Mouse (Mus musculus) heart, embryonic 16.5 days (tissue): ENCODE results near the gene G0s2. TPM values are rescaled to one million over a fixed set of nuclear protein-coding genes. Genes with fewer than 3 reads are reported as not detected.

Experiments used
- ATAC-seq: fragments of 200-750 bp; cut with Nextera tagmentation; replicated peaks from 2 replicates; pipeline ENCODE4 v1.8.0; 2017; ENCODE audit warnings: moderate number of reproducible peaks; ENCODE audit not compliant: insufficient read depth, low FRiP score; ENCODE audit errors: extremely low read depth
- H3K27ac ChIP-seq: fragments of 300-500 bp; sonication (generic); 2 replicates; pipeline ENCODE4 v1.5.1; 2014; ENCODE audit warnings: mild to moderate bottlenecking, low read length, control low read depth, moderate library complexity
- H3K27me3 ChIP-seq: fragments of 300-500 bp; sonication (generic); 2 replicates; pipeline ENCODE4 v1.6.1; 2014; ENCODE audit warnings: low read length, mixed read lengths; ENCODE audit not compliant: control insufficient read depth, insufficient read depth
- H3K36me3 ChIP-seq: fragments of 300-500 bp; sonication (generic); 2 replicates; pipeline ENCODE4 v1.6.1; 2014; ENCODE audit not compliant: control insufficient read depth, insufficient read depth
- H3K4me1 ChIP-seq: fragments of 300-500 bp; sonication (generic); 2 replicates; pipeline ENCODE4 v1.6.1; 2014; ENCODE audit warnings: low read length, mixed read lengths; ENCODE audit not compliant: control insufficient read depth, insufficient read depth
- H3K4me2 ChIP-seq: fragments of 300-500 bp; sonication (generic); 2 replicates; pipeline ENCODE4 v1.6.1; 2014; ENCODE audit warnings: low read depth, mild to moderate bottlenecking, control low read depth, low read length
- H3K4me3 ChIP-seq: fragments of 300-500 bp; sonication (generic); 2 replicates; pipeline ENCODE4 v1.5.1; 2014; ENCODE audit warnings: mild to moderate bottlenecking, control low read depth, low read length
- H3K9ac ChIP-seq: fragments of 300-500 bp; sonication (generic); 2 replicates; pipeline ENCODE4 v1.6.1; 2014; ENCODE audit warnings: low read length, control low read depth
- H3K9me3 ChIP-seq: fragments of 300-500 bp; sonication (generic); replicated peaks from 2 replicates; pipeline ENCODE4 v1.6.1; 2016; ENCODE audit warnings: low read length; ENCODE audit not compliant: control insufficient read depth
- WGBS: fragments of 180-500 bp; shearing (Covaris S2); extraction: QIAGEN DNeasy Blood & Tissue Kit; methylation state at CpG from one replicate; pipeline ENCODE4 v1.1.7; 2014; 5-methylcytosine and 5-hydroxymethylcytosine counted together
- polyA plus RNA-seq: library from polyadenylated mRNA; unstranded; fragments of >200 nt; fragmentation: Nextera tagmentation; extraction: Ambion mirVana; gene quantifications from 2 replicates; pipeline ENCODE4 v1.2.1, GENCODE M21; 2015

Gene G0s2
- polyA plus RNA-seq, 1 experiment from 2014 or later, result 118 TPM

DNA sequence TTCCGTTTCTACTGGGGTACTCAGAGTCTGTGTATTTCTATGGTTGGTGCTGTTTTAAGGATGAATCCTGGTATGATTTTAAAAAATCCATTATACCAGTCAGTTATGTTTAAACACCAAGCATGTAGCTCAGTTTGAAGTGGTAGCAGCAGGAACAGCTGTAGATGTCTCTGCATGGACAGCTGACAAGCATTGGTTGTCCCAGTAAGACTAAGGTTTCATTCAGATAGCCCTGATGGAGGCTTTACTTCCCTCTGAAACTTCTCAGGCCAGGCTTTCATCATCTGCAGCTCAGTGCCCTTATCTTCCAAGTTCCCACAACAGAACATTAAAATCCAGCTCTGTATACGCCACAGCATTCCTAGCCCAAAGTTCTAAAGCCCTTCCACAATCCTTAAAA, 40.3 kb downstream of the G0s2 start:
- Histone ChIP-seq H3K36me3 (no peaks in the 10 kb centered on the region), H3K27me3 (no peaks in the 10 kb centered on the region), H3K4me2 (no peak overlapping the region), H3K4me1 (no peaks in the 10 kb centered on the region), H3K9ac (no peak overlapping the region), H3K4me3 (no peak overlapping the region), H3K9me3 (no peaks in the 10 kb centered on the region), H3K27ac (no peak overlapping the region)
- 81% methylated on average over 2 of the region's 2 CpGs for WGBS
- ATAC-seq, result no peak

DNA sequence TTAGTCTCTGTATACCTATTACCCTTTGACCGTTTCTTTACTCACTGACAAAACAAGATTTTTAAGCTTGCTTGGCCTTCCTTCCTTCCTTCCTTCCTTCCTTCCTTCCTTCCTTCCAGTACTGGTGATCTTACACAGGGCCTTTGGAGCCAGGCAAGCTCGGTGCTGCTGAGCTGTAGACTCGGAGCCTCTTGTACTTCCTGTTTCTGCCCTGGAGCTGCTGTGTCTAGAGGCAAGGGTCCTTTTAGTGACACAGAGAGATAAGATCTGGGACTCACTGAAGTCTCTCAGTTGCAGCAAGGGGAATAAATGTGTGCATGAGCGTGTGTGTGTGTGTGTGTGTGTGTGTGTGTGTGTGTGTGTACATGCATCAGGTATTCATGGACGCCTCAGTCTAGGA, 42.1 kb downstream of the G0s2 start:
- no peak overlapping the region for H3K27ac ChIP-seq
- H3K36me3 ChIP-seq, result no peaks in the 10 kb centered on the region
- H3K27me3 ChIP-seq, result no peaks in the 10 kb centered on the region
- ATAC-seq, result no peak
- H3K9me3 ChIP-seq, result no peaks in the 10 kb centered on the region
- 45% methylated on average over 5 of the region's 5 CpGs for WGBS
- no peak overlapping the region for H3K4me3 ChIP-seq
- H3K9ac ChIP-seq, result no peak overlapping the region
- H3K4me2 ChIP-seq, result no peak overlapping the region
- H3K4me1 ChIP-seq, result no peaks in the 10 kb centered on the region; the same call in 1 of the 2 replicates

DNA sequence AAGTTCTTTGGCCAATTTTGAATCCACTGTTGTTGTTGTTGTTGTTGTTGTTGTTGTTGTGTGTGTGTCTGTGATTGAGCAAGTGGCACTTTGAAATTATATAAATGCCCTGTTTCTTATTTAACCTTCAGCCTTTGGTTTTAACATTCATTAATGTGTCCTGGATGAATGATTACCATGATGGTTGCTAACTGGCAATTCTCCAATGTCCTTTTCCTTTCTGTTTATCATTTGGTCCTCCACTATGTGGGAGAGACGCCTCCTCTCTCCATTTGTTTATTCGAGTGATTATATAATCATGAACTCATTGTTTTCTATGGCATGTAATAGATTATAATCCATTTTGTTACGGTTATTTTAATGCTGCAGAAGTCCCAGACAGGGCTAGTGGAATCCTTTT, 42.5 kb downstream of the G0s2 start:
- WGBS, result 55% methylated on average over 3 of the region's 3 CpGs
- no peak for ATAC-seq
- Histone ChIP-seq H3K9me3 (no peaks in the 10 kb centered on the region), H3K9ac (no peak overlapping the region), H3K36me3 (no peaks in the 10 kb centered on the region), H3K4me2 (no peak overlapping the region), H3K4me3 (no peak overlapping the region), H3K4me1 (no peaks in the 10 kb centered on the region; the same call in 1 of the 2 replicates), H3K27me3 (no peaks in the 10 kb centered on the region), H3K27ac (no peak overlapping the region)

DNA sequence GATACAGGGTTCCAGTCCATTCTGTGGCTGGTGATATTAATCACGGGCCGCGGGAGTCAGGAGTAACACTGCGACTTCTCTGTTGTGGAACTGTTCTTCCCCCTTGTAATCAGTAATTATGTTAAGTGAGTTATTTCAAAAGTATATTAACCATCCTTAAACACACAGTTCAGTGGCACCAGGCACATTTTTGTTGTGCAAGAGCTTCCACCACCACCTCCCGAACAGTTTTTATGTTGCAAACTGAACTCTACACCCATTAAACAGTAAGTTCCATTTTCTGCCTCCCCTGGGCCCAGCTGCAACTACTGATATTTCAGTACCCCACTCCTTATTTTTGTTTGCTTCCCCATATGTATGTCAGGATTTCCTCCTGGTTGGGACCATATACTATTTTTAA, 43.4 kb downstream of the G0s2 start:
- H3K4me1 ChIP-seq, result no peaks in the 10 kb centered on the region; the same call in 1 of the 2 replicates
- 89% methylated on average over 5 of the region's 5 CpGs for WGBS

DNA sequence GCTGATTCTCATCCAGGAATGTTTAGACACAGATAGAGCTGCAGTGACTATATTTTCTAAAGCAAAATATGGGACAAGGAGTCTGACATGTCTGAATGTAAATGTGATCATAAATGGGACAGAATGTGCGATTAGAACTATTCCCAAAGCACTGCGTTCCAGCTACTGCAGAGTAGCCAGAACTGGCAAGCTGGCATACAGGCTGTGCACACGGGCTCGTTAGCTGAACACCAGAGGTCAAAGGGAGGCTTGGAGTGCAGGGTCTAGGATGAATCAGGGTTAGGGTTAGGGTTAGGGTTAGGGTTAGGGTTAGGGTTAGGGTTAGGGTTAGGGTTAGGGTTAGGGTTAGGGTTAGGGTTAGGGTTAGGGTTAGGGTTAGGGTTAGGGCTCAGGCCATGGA, 45.5 kb downstream of the G0s2 start:
- Histone ChIP-seq H3K4me2 (no peak overlapping the region), H3K9me3 (no peaks in the 10 kb centered on the region), H3K4me3 (no peak overlapping the region), H3K27ac (no peak overlapping the region), H3K27me3 (no peaks in the 10 kb centered on the region), H3K9ac (no peak overlapping the region), H3K4me1 (no peaks in the 10 kb centered on the region; the same call in 1 of the 2 replicates), H3K36me3 (no peaks in the 10 kb centered on the region)
- WGBS, result 83% methylated on average over 4 of the region's 4 CpGs
- no peak for ATAC-seq

More for the DNA sequence above, 43.4 kb downstream of the G0s2 start:
- Histone ChIP-seq H3K4me3 (no peak overlapping the region), H3K27ac (no peak overlapping the region), H3K9me3 (no peaks in the 10 kb centered on the region), H3K36me3 (no peaks in the 10 kb centered on the region), H3K27me3 (no peaks in the 10 kb centered on the region), H3K4me2 (no peak overlapping the region), H3K9ac (no peak overlapping the region)
- no peak for ATAC-seq

DNA sequence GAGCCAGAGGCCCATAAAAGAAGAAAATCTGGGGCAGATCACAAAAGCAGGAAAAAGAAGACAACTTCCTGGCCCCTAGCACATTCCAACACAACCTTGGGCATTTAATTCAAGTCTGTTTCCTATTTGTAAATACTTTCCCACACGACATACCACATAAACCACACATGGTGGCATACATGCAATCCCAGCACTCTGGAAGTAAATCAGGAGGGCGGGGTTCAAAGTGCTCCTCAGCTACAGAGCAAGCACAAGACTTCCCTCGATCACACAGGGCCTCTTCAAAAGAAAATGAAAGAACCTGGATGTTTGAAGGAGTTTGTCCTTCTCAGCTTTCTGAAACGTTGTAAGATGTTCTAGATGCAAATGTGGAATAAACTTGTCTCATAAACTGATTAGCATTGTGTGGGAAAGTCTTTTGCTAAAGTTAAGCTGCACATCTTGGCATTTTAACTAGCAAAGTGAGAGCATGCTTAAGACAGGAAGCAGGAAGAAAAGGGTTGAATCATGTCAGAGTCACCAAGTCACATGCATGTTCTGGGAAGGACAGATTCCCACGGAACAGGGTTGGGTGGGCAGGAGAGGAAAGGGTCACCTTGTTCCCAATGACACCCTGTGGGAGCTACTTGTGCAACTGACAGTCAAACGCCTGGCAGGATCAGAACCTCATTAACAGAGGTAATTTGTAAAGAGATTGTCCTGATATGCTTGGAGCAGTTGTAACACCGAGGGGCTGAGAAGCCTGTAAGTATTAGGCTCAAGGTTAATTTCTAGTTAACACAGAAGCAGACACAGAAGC, 46.1 kb downstream of the G0s2 start:
- Histone ChIP-seq H3K27ac (no peak overlapping the region), H3K9ac (no peak overlapping the region), H3K27me3 (no peaks in the 10 kb centered on the region), H3K36me3 (no peaks in the 10 kb centered on the region), H3K4me3 (no peak overlapping the region), H3K4me2 (no peak overlapping the region), H3K4me1 (no peaks in the 10 kb centered on the region; the same call in 1 of the 2 replicates), H3K9me3 (no peaks in the 10 kb centered on the region)
- ATAC-seq, result no peak
- WGBS, result 39% methylated on average over 7 of the region's 7 CpGs

DNA sequence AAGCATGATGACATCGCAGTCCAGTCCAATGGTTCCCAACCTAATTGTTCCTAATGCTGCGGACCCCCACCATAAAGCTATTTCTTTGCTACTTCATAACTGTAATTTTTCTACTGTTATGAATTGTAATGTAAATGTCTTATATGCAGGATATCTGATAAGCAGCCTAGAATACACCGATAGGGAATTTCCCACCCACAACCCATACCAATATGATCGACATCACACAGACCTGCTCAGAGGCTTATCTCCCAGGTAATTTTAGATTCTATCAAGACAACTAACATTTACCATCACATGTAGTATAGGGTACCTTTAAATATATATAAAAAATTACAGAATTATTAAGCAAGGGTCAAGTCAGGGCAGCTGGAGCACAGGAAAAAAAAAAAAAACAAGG, 46.9 kb downstream of the G0s2 start:
- 88% methylated on average over 4 of the region's 4 CpGs for WGBS
- Histone ChIP-seq H3K36me3 (no peaks in the 10 kb centered on the region), H3K4me3 (no peak overlapping the region), H3K9me3 (no peaks in the 10 kb centered on the region), H3K4me2 (no peak overlapping the region), H3K9ac (no peak overlapping the region), H3K4me1 (no peaks in the 10 kb centered on the region; the same call in 1 of the 2 replicates), H3K27ac (no peak overlapping the region), H3K27me3 (no peaks in the 10 kb centered on the region)
- ATAC-seq, result no peak

DNA sequence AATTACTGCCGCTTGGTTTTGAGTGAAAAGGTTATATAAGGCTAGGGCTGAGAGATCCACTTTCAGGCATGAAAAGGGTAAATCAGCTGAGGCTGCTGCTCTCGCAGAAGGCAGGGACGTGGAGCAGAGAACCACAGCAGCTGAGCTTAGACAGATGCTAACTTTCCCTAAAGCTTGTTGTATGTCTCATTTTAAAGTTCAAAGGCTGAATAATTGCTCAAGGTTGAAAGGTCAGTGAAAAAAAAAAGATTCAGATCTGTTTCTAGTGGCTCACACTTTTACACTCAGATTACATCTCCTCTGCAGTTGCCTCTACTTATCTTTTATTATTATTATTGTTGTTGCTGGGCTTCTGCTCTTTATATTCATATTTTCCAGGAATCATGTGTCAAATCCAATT, 47.5 kb downstream of the G0s2 start:
- 60% methylated on average over 3 of the region's 3 CpGs for WGBS

More for the DNA sequence above, 47.5 kb downstream of the G0s2 start:
- no peaks in the 10 kb centered on the region for H3K9me3 ChIP-seq
- H3K4me2 ChIP-seq, result no peak overlapping the region
- H3K4me3 ChIP-seq, result no peak overlapping the region
- H3K36me3 ChIP-seq, result no peaks in the 10 kb centered on the region
- H3K4me1 ChIP-seq, result no peaks in the 10 kb centered on the region; the same call in 1 of the 2 replicates
- no peak overlapping the region for H3K9ac ChIP-seq
- no peak for ATAC-seq
- H3K27me3 ChIP-seq, result no peaks in the 10 kb centered on the region
- no peak overlapping the region for H3K27ac ChIP-seq
